Mouse (Mus musculus) adrenal gland, postnatal 36 days (tissue): ENCODE results near the gene Tas2r110. TPM values are rescaled to one million over a fixed set of nuclear protein-coding genes. Genes with fewer than 3 reads are reported as not detected.

Experiments
- DNase-seq, 2 experiments: peaks; one replicate each; pipeline ENCODE4 v3.0.0; 2021; ENCODE audit warnings: mixed read lengths in 1 of 2
- long read RNA-seq, 2 experiments: library from polyadenylated mRNA; stranded (forward); transcript quantifications; one replicate each; pipeline ENCODE4 v2.0.0; 2021; ENCODE audit warnings: borderline sequencing depth in 2 of 2
- total RNA-seq, 2 experiments: library from RNA; stranded (reverse); gene quantifications; 2 replicates each; pipeline ENCODE4 v1.2.3; 2021

Gene Tas2r110
- total RNA-seq: not detected
- long read RNA-seq, experiment 1: 0 reads
- long read RNA-seq, experiment 2: 0 reads

- no peak for DNase-seq
These were observed at the start of gene Tas2r110 for GRCm38 (mm10) chr6:132867708-132868107. TSS of gene Tas2r110 (plus strand) at chr6:132868008.

DNA sequence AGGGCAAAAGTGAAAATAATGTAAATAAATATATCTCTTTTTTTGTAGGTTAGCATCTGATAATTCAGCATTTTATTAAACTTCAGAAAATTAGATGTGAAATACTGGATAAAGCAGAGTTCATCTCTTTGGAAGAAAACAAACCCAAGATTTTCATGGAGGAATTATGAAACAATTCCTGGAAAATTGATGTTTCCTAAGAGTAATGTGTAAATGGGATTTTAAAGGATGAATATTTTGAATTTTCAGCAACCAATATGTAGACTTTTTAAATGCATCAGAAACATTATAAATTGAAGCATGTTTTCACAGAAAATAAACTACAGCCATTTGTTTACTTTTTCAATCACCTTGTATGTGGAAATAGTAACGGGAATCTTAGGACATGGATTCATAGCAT, 21.0 kb upstream of the Tas2r110 start, which contains the start of gene Tas2r123:
Gene Tas2r123 (plus strand): TSS at position 301 of the 400 bp plus-strand sequence.
- DNase-seq: no peak

DNA sequence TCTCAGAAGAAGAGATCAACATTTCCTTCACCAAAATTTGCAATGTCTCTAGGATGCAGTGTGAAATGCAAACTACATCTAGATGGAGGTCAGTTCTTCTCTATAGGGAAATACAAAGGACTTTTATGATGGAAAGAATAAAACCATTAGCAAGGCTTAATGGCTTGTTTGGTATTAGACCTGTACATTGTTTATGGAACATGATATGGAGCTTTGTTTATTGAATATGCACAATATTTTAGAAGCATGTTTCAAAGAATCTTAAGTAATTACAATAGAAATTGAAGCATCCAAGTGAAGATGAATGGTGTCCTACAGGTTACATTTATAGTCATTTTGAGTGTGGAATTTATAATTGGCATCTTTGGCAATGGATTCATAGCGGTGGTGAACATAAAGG, 12.7 kb upstream of the Tas2r110 start, which contains the start of gene Tas2r116:
Gene Tas2r116 (plus strand): TSS at position 301 of the 400 bp plus-strand sequence.
- no peak for DNase-seq

DNA sequence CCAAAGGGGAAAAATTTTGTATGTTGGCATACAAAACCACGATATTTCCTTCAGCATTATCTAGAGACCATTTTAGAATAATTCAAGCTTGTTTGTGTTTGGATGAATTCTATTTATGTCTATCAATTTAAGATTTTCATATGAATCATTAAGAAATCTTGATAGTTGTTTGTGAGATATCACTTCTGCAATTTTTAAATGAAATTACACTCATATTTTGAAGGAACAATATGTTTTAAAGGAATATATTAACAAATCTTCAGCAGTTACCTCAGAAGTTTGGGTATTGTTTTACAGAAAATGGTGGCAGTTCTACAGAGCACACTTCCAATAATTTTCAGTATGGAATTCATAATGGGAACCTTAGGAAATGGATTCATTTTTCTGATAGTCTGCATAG, 24.9 kb downstream of the Tas2r110 start, which contains the start of gene Tas2r113:
Gene Tas2r113 (plus strand): TSS at position 301 of the 400 bp plus-strand sequence.
- no peak for DNase-seq

- no peak for DNase-seq
These were observed 41.5 kb downstream of the Tas2r110 start, which contains the start of gene Tas2r125 for GRCm38 (mm10) chr6:132909351-132909750. TSS of gene Tas2r125 (plus strand) at chr6:132909651.

Other genes starting within 250 kb of the Tas2r110 start
- gene A630073D07Rik, start 216.5 kb upstream of the Tas2r110 start, total RNA-seq: not detected
- gene Tas2r120, start 211.1 kb upstream of the Tas2r110 start, total RNA-seq: not detected
- not detected for gene Tas2r121, start 167.0 kb upstream of the Tas2r110 start, total RNA-seq
- not detected for gene Tas2r122, start 156.1 kb upstream of the Tas2r110 start, total RNA-seq
- not detected for gene Tas2r115, start 130.0 kb upstream of the Tas2r110 start, total RNA-seq
- gene Tas2r124, start 113.3 kb upstream of the Tas2r110 start, total RNA-seq: not detected
- gene Tas2r102, start 105.9 kb upstream of the Tas2r110 start, total RNA-seq: not detected
- gene Tas2r136, start 89.8 kb upstream of the Tas2r110 start, total RNA-seq: not detected
- not detected for gene Tas2r117, start 65.2 kb upstream of the Tas2r110 start, total RNA-seq
- gene Tas2r123, start 20.9 kb upstream of the Tas2r110 start, total RNA-seq: not detected
- not detected for gene Tas2r116, start 12.6 kb upstream of the Tas2r110 start, total RNA-seq
- gene Tas2r113, start 25.0 kb downstream of the Tas2r110 start, total RNA-seq: not detected
- not detected for gene Tas2r125, start 41.6 kb downstream of the Tas2r110 start, total RNA-seq
- not detected for gene Tas2r129, start 83.1 kb downstream of the Tas2r110 start, total RNA-seq
- gene Tas2r131, start 89.9 kb downstream of the Tas2r110 start, total RNA-seq: not detected
- not detected for gene Tas2r109, start 113.0 kb downstream of the Tas2r110 start, total RNA-seq
- not detected for gene Tas2r103, start 169.1 kb downstream of the Tas2r110 start, total RNA-seq
- gene Tas2r140, start 187.8 kb downstream of the Tas2r110 start, total RNA-seq: not detected
- gene Smim10l1, start 236.9 kb downstream of the Tas2r110 start, total RNA-seq: 100 to 1,000 TPM in 1 of 2 experiments, 10 to 100 TPM in 1; 93.1 to 114 TPM